Mouse (Mus musculus): Measurements from ENCODE around the gene Csk. TPM values are rescaled to one million over a fixed set of nuclear protein-coding genes. Genes with fewer than 3 reads are reported as not detected.

Csk gene
- polyA plus RNA-seq, 1 experiment from 2014 or later = 29.8 TPM

DNA sequence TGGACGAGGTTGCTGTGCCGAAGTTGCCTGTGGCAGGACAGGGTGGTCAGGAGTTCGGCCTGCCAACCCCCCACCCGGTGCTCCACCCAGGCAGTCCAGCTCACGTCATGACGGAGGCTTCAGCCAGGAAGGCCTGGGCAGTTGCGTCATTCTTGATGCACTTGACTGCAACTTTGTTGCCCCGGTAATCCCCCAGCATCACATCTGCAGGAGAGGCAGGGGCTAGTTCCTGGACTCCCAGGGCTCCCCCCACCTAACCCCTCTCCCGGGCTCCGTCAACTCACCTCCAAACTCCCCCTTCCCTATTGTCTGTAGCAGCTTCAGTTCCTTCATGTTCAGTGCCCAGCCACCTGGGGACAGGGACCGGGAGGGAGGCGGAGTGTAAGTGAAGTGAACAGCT is 24.7 kb downstream of the Csk start:
- H3K27me3 ChIP-seq (replicated peaks) = no peaks in the 10 kb centered on the region
- H3K27ac ChIP-seq = no peak overlapping the region
- H3K4me3 ChIP-seq (replicated peaks) = no peak overlapping the region
- no peak overlapping the region for H3K4me2 ChIP-seq
- 89% methylated on average over 12 of the region's 12 CpGs for WGBS
- no peak for ATAC-seq (ENCODE audit: insufficient read depth, low FRiP score, low read depth)
- peaks cover 68% of the 10 kb centered on the region for H3K36me3 ChIP-seq
- no peaks in the 10 kb centered on the region for H3K9me3 ChIP-seq
- no peak overlapping the region for H3K9ac ChIP-seq
- H3K4me1 ChIP-seq = peaks cover 10% of the 10 kb centered on the region; the same call in 1 of the 2 replicates

DNA sequence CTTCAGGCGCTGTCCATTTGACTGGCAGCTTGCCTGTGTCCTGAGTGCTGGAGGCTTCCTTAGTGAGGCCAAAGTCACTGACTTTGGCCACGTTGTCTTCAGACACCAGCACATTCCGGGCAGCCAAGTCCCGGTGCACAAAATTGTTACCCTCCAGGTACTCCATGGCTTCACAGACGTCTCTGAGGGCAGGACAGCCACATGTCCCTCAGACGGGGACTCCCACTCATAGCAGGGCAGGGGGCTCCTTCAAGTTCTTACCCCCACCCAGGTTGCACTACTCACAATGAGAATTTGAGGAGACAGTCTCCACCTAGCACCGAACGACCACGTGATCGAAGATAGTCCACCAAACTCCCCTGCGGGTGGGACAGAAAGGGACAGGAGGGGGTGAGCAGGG is 25.5 kb downstream of the Csk start:
- peaks cover 66% of the 10 kb centered on the region for H3K36me3 ChIP-seq
- whole genome bisulfite sequencing = 90% methylated on average over 11 of the region's 11 CpGs
- H3K4me2 ChIP-seq = no peak overlapping the region

DNA sequence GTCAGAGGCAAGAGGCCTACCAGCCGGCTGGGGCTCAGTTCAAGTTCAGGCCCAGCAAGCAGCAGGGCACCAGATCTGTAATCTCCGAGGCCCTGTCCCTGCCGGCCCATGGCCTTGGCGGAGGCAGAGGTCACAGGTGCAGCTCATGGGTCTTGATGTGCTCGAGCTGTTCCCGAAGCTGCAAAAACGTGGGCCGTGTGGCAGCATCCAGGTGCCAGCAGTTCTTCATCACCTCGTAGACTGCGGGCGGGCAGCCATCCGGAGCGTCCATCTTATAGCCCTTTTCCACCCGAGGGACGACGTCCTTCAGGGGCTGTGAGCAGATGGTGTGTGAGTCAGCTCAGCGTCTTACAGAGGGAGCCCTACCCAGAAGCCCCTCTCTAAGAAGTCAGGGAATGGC is 26.2 kb downstream of the Csk start:
- no peak for ATAC-seq (ENCODE audit: insufficient read depth, low FRiP score, low read depth)

More for the DNA sequence above, 25.5 kb downstream of the Csk start:
- Histone ChIP-seq H3K4me1 (peaks cover 5% of the 10 kb centered on the region; the same call in 1 of the 2 replicates), H3K4me3 (replicated peaks) (no peak overlapping the region), H3K9ac (no peak overlapping the region), H3K27ac (no peak overlapping the region), H3K9me3 (no peaks in the 10 kb centered on the region), H3K27me3 (replicated peaks) (no peaks in the 10 kb centered on the region)
- no peak for ATAC-seq (ENCODE audit: insufficient read depth, low FRiP score, low read depth)

DNA sequence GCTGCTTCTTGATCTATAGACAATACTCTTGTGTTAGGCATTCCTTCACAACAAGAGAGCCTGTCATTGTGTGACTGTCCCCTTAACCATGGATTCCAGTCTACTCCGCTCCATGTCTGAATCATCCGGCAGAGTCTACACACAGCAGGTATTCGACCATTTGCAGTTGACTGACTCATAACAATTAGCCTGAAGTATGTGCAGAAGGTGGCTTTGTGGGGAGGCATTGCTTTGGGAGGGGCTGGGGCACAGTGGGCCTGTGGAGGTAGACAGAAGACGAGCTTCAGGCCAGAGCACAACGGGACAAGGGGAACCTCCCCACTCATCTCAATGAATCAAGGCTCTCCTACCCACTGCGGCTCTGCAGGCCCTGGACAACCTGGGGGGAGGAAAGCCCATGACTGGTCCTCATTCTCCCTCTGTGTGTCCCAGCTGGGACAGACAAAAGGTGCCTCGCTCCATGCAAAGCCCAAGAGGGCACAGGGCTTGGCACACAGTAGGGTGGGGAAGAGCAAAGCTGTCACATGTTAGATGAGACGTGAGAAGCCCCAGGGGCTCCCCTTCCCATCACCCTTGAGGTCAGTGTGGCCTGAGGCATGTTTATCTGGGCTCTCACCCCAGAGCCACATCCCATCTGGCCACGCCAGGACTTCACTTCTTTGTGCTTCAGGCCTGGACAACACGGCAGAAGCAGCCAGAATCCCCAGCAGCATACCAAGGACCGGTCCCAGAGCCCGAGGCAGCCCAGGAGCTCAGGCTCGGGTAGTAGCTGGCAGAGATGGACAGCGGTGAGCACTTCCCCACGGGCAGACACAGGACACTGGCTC is 27.5 kb downstream of the Csk start:
- Histone ChIP-seq H3K27ac (no peak overlapping the region), H3K9me3 (no peaks in the 10 kb centered on the region), H3K36me3 (peaks cover 57% of the 10 kb centered on the region), H3K4me2 (no peak overlapping the region), H3K27me3 (replicated peaks) (no peaks in the 10 kb centered on the region), H3K4me3 (replicated peaks) (no peak overlapping the region), H3K4me1 (no peaks in the 10 kb centered on the region; the same call in 1 of the 2 replicates), H3K9ac (no peak overlapping the region)
- WGBS = 87% methylated on average over 15 of the region's 15 CpGs
- ATAC-seq (ENCODE audit: insufficient read depth, low FRiP score, low read depth) = no peak

More for the DNA sequence above, 26.2 kb downstream of the Csk start:
- Histone ChIP-seq H3K9ac (no peak overlapping the region), H3K36me3 (peaks cover 66% of the 10 kb centered on the region), H3K27ac (no peak overlapping the region), H3K27me3 (replicated peaks) (no peaks in the 10 kb centered on the region), H3K9me3 (no peaks in the 10 kb centered on the region), H3K4me2 (no peak overlapping the region), H3K4me3 (replicated peaks) (no peak overlapping the region), H3K4me1 (peaks cover 4% of the 10 kb centered on the region; the same call in 1 of the 2 replicates)
- WGBS = 92% methylated on average over 17 of the region's 17 CpGs

DNA sequence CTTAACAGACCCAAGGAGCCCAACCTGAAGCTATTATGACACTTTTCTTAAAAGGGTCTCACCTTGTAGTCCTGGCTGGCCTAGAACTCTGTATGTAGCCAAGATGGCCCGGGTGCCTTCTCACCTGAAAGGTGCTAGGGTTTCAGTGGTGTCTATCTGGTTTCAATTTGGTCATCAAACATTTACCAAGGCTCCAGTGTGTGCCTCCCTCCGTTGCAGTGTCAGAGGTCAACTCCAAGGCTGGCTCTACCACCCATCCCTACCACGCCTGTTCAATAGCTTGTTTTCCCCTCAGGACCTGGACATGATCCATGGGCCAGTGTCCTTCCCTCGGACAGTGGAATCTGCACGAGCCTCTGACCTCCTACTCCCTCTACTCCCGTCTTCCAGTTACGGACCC is 29.1 kb downstream of the Csk start:
- no peak overlapping the region for H3K4me2 ChIP-seq
- no peaks in the 10 kb centered on the region; the same call in 1 of the 2 replicates for H3K4me1 ChIP-seq
- H3K9me3 ChIP-seq = no peaks in the 10 kb centered on the region
- H3K27me3 ChIP-seq (replicated peaks) = no peaks in the 10 kb centered on the region
- H3K36me3 ChIP-seq = peaks cover 45% of the 10 kb centered on the region
- H3K27ac ChIP-seq = no peak overlapping the region
- no peak overlapping the region for H3K4me3 ChIP-seq (replicated peaks)
- ATAC-seq (ENCODE audit: insufficient read depth, low FRiP score, low read depth) = no peak
- no peak overlapping the region for H3K9ac ChIP-seq
- WGBS = 76% methylated on average over 7 of the region's 7 CpGs

DNA sequence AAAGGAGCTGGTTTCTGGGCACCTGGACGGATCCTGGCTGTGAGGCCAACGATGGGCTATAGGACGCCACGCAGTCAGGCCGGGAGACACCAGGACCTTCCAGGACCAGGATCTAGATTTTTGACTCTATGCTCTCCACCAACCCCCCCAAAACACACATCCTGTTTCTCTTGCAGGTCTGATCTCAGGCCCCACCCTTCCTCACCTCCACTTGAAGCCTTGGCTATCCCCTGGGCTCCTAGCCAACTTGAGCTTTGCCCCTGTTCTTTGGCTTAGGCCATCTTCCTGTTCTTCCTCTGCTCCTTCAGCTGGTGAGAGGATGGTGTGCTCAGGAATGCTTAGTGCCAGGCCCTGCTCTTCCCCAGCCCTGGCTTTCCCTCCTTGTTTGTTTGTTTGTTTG is 32.8 kb downstream of the Csk start, which contains the start of gene Lman1l:
Gene Lman1l (minus strand): TSS at position 101 of the 400 bp plus-strand sequence.
- Histone ChIP-seq H3K4me1 (no peaks in the 10 kb centered on the region; the same call in 1 of the 2 replicates), H3K27me3 (replicated peaks) (no peaks in the 10 kb centered on the region), H3K4me3 (replicated peaks) (no peak within 1 kb of the TSS), H3K9me3 (no peaks in the 10 kb centered on the region), H3K36me3 (peaks cover 12% of the 10 kb centered on the region), H3K9ac (no peak within 1 kb of the TSS), H3K27ac (no peak within 1 kb of the TSS), H3K4me2 (no peak within 1 kb of the TSS)
- ATAC-seq (ENCODE audit: insufficient read depth, low FRiP score, low read depth) = no peak
- 92% methylated on average over 5 of the region's 5 CpGs for WGBS

DNA sequence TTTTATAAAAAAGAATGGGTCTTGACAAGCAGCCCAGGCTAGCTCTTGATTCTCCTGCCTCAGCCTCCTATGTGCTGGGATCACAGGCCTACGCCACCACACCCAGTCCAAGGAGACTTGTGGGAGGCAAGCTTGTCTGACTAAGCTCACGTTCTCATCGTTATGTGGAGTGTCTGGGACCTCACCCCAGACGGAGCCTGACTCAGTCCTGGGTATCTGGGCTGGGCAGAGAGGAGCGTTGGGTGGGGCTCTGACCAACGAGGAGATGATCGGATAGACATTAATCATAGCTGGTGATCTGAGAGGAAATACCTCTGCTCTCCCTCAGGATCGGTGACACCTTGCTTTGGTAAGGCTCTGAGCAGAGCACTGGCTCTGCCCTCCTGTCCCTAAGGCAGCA is 34.6 kb downstream of the Csk start:
- Histone ChIP-seq H3K9ac (no peak overlapping the region), H3K9me3 (no peaks in the 10 kb centered on the region), H3K27me3 (replicated peaks) (no peaks in the 10 kb centered on the region), H3K4me3 (replicated peaks) (no peak overlapping the region), H3K4me2 (no peak overlapping the region), H3K27ac (no peak overlapping the region), H3K36me3 (no peaks in the 10 kb centered on the region), H3K4me1 (no peaks in the 10 kb centered on the region)
- ATAC-seq (ENCODE audit: insufficient read depth, low FRiP score, low read depth) = no peak
- 69% methylated on average over 8 of the region's 8 CpGs for WGBS

DNA sequence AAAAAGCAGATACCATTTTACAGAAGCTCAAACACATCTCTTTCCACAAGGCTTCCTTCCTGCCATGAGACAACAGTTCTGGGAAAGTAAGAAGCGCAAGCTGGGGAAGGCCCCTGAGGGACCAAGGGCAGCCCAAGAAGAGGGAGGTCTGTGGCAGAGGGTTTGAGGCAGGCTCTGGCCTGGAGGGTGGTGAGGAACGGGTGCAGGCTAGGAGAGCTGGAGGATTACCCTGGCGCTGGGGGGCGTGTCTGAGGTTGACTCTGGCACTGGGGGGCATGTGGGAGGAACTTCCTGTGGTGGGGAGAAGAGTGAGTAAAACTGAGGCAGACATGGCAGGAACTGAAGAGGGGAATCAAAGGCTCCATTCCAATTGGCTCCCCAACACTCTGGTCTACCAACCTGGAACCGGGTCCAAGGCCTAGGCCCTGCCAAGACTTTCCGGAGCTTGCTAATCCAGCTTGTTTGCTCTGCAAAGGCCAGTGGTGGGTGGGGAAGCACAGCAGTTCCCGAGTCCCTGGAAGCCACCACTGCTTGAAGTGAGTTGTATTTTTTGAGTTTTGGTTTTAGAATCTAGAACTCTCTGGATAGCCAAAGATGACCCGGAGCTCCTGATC is 35.8 kb downstream of the Csk start:
- WGBS = 67% methylated on average over 8 of the region's 8 CpGs
- H3K27me3 ChIP-seq (replicated peaks) = no peaks in the 10 kb centered on the region
- no peaks in the 10 kb centered on the region for H3K36me3 ChIP-seq
- no peak overlapping the region for H3K4me2 ChIP-seq
- no peak overlapping the region for H3K4me3 ChIP-seq (replicated peaks)
- no peak overlapping the region for H3K27ac ChIP-seq
- no peaks in the 10 kb centered on the region for H3K4me1 ChIP-seq
- no peak overlapping the region for H3K9ac ChIP-seq
- H3K9me3 ChIP-seq = no peaks in the 10 kb centered on the region
- no peak for ATAC-seq (ENCODE audit: insufficient read depth, low FRiP score, low read depth)

DNA sequence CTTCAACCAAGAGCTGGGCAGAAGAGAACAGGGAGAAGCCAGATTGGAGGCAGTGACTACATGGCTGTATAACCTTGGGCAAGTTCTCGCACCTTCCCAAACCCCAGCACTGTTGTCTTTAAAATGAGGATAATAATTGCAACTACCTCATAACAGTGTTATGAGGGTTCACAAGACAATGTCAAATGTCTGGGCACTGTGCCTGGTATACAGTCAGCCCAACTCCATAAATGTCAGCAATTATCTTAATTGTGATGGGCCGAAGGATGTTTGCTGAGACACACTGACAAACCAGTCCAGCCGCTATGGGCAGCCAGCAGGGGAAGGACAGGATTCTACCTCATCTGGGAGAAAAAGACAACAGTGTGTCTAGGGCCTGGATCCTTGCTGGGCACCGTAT is 38.6 kb downstream of the Csk start:
- Histone ChIP-seq H3K9ac (no peak overlapping the region), H3K9me3 (no peaks in the 10 kb centered on the region), H3K27ac (no peak overlapping the region), H3K4me1 (no peaks in the 10 kb centered on the region), H3K4me3 (replicated peaks) (no peak overlapping the region), H3K4me2 (no peak overlapping the region), H3K36me3 (no peaks in the 10 kb centered on the region), H3K27me3 (replicated peaks) (no peaks in the 10 kb centered on the region)
- no peak for ATAC-seq (ENCODE audit: insufficient read depth, low FRiP score, low read depth)
- 68% methylated on average over 4 of the region's 4 CpGs for WGBS

DNA sequence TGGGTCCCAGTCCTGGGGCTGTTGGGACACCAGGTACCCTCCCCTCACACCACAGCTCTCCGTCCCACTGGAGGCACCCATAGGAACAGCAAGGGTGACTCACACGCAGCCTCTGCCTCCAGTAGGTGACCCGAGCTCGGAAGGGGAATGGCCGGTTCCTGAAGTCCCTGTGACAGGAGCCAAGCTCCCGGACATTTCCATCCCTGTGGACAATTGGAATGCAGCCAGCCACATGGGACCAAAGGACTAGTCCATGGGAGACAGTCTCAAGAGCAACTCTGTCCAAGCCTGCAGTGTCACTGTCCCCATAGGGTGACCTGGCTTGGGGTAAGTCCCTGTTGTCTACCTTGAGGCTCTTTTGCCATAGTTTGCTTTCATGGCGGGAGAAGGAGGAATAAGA is 39.5 kb downstream of the Csk start:
- 68% methylated on average over 7 of the region's 7 CpGs for WGBS
- Histone ChIP-seq H3K9ac (no peak overlapping the region), H3K27me3 (replicated peaks) (no peaks in the 10 kb centered on the region), H3K36me3 (no peaks in the 10 kb centered on the region), H3K4me1 (no peaks in the 10 kb centered on the region), H3K9me3 (no peaks in the 10 kb centered on the region), H3K4me3 (replicated peaks) (no peak overlapping the region), H3K4me2 (no peak overlapping the region), H3K27ac (no peak overlapping the region)
- ATAC-seq (ENCODE audit: insufficient read depth, low FRiP score, low read depth) = no peak

DNA sequence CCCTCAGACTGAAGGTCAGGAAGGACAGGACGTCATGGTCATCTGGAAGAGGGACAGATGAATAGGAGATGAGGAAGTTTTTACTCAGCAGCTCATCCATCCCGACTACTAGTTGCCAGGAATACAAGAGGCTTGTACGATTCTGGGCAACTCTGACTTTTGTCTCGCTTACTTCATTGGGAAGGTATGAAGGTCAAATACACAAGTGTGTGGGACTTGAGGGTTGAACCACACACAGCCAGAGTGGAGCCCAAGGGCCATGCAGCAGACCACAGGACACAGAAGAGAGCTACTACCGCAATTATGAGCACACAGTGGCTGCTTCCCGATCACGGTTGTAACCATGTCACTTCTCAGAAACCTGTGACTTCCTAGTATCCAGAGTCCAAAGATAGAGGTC is 40.8 kb downstream of the Csk start:
- H3K27ac ChIP-seq = no peak overlapping the region
- 72% methylated on average over 7 of the region's 7 CpGs for WGBS
- H3K9ac ChIP-seq = no peak overlapping the region
- H3K4me3 ChIP-seq (replicated peaks) = no peak overlapping the region
- no peaks in the 10 kb centered on the region for H3K36me3 ChIP-seq
- ATAC-seq (ENCODE audit: insufficient read depth, low FRiP score, low read depth) = no peak
- H3K4me2 ChIP-seq = no peak overlapping the region
- H3K9me3 ChIP-seq = no peaks in the 10 kb centered on the region
- H3K4me1 ChIP-seq = no peaks in the 10 kb centered on the region
- no peaks in the 10 kb centered on the region for H3K27me3 ChIP-seq (replicated peaks)

DNA sequence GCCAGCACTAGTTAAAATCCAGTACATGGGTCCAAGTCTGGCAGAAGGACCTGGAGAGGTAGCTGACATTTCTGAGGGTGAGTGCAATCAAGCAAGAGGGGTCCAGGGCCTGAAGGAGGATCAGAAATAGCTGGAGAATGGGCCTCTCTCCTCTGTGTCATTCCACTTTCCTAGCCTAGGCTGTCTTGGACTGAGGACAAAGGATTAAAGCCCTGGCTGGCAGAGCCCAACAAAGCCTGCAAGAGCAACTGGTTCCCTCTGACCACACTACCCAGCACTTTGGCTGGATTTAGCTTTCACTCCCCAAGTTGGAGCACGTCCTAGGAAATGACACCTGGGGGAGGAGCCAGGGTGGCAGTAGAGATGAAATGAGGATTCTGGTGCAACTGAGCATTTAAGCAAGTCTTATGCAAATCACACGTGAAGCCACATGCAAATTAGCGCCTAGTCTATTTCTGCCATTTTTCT is 43.0 kb downstream of the Csk start:
- Histone ChIP-seq H3K27me3 (replicated peaks) (peaks cover 15% of the 10 kb centered on the region), H3K4me1 (peaks cover 3% of the 10 kb centered on the region; the same call in 1 of the 2 replicates), H3K9me3 (no peaks in the 10 kb centered on the region), H3K9ac (no peak overlapping the region), H3K27ac (no peak overlapping the region), H3K4me2 (no peak overlapping the region), H3K36me3 (no peaks in the 10 kb centered on the region), H3K4me3 (replicated peaks) (no peak overlapping the region)
- WGBS = 47% methylated on average over 3 of the region's 3 CpGs
- ATAC-seq (ENCODE audit: insufficient read depth, low FRiP score, low read depth) = no peak

All from stomach, embryonic 15.5 days (tissue).